Mouse (Mus musculus): ENCODE results near the gene Ankrd11.

DNA sequence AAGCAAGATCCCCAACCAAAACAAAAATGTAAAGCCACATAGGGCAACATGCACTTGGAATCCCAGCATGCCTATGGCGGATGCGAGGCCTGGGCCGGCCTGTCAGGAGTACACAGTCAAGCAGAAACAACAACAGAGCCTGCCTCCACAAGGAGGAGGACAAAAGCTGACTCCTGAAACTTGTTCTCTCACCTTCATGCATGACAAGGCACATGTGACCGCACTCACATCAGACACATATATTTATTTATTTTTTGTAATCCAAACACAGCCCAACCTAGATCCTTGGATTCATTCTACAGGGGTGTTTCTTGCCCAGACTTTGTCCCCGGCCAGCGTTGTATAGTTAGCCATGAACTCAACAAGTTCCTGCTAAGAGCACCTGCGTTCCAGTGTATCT is 5.8 kb upstream of the Ankrd11 start:
- no peak for TF ChIP-seq POLR2A (IDR thresholded peaks at IDR 0.05; ENCODE audit: control insufficient read depth in 1 of 2, insufficient read depth in 1 of 2, low read depth in 1 of 2, low read length in 2 of 2, poor library complexity in 1 of 2)
- no peak for TF ChIP-seq GATA1 (IDR thresholded peaks at IDR 0.05; ENCODE audit: low read depth, low read length)
- no peak for TF ChIP-seq ZMIZ1 (IDR thresholded peaks at IDR 0.05; ENCODE audit: low read depth, low read length)
- TF ChIP-seq POLR2AphosphoS2 (IDR thresholded peaks at IDR 0.05; ENCODE audit: low read length) = no peak
